Mouse (Mus musculus): ENCODE data around the gene Aoc2.

- TF ChIP-seq CTCF (conservative IDR thresholded peaks at IDR 0.05 in 1 of 2, IDR thresholded peaks at IDR 0.05 in 1 of 2; ENCODE audit: low read depth in 2 of 2, low read length in 2 of 2), result no peak
- no peak for TF ChIP-seq POLR2A (IDR thresholded peaks at IDR 0.05; ENCODE audit: low read depth, low read length)
- no peak for TF ChIP-seq MAFK (IDR thresholded peaks at IDR 0.05; ENCODE audit: insufficient replicate concordance, low read length)
- no peak for TF ChIP-seq ZNF384 (IDR thresholded peaks at IDR 0.05; ENCODE audit: low read depth, low read length)
- no peak for TF ChIP-seq EP300 (IDR thresholded peaks at IDR 0.05; ENCODE audit: low read length)
- TF ChIP-seq SIN3A (IDR thresholded peaks at IDR 0.05; ENCODE audit: low read length), result no peak
- no peak for TF ChIP-seq TCF12 (IDR thresholded peaks at IDR 0.05; ENCODE audit: low read depth, low read length)
Observed at GRCm38 (mm10) chr11:101355916-101356315, 31.1 kb downstream of the Aoc2 start.
